ENCODE assay signal across 8 mouse cellular contexts in genomic region chr7:25246759-25247137, GRCm38 (mm10). TPM values are rescaled to one million over a fixed set of nuclear protein-coding genes. Genes with fewer than 3 reads are reported as not detected.
DNase-seq lines count a peak whose midpoint lies in the region; ATAC-seq lines count a peak whose summit lies in the region.

No protein-coding gene starts in this region.

- H3K27me3 ChIP-seq in kidney, embryonic 14.5 days (ENCODE audit: control insufficient read depth, insufficient read depth, low read length), result no peaks in the 10 kb centered on the region
- no peaks in the 10 kb centered on the region for H3K27me3 ChIP-seq in hindbrain, embryonic 12.5 days
- H3K27me3 ChIP-seq in midbrain, embryonic 12.5 days, result no peaks in the 10 kb centered on the region

- no peak for ATAC-seq in kidney, embryonic 14.5 days (ENCODE audit: low FRiP score, low TSS enrichment)
- no peak for ATAC-seq in hindbrain, embryonic 12.5 days (ENCODE audit: low FRiP score)
- no peak for ATAC-seq in midbrain, embryonic 12.5 days (ENCODE audit: low FRiP score, low read depth)

- H3K36me3 ChIP-seq in kidney, embryonic 14.5 days (ENCODE audit: control insufficient read depth, insufficient read depth, low read length), result peaks cover 41% of the 10 kb centered on the region
- H3K36me3 ChIP-seq in hindbrain, embryonic 12.5 days, result peaks cover 15% of the 10 kb centered on the region
- H3K36me3 ChIP-seq in midbrain, embryonic 12.5 days, result peaks cover 26% of the 10 kb centered on the region

- H3K9ac ChIP-seq in kidney, embryonic 14.5 days (ENCODE audit: low read depth, low read length), result peak overlapping the region; percentile 90
- peak overlapping the region; percentile 87 for H3K9ac ChIP-seq in hindbrain, embryonic 12.5 days
- peak overlapping the region; percentile 83 for H3K9ac ChIP-seq in midbrain, embryonic 12.5 days (replicated peaks)

- WGBS in kidney, embryonic 14.5 days, result 25% methylated on average over 4 of the region's 4 CpGs
- WGBS in hindbrain, embryonic 12.5 days, result 56% methylated on average over 4 of the region's 4 CpGs
- WGBS in midbrain, embryonic 12.5 days, result 68% methylated on average over 4 of the region's 4 CpGs

- H3K27ac ChIP-seq in kidney, embryonic 14.5 days (ENCODE audit: low read depth, low read length), result peak overlapping the region; percentile 99; the same call in 1 of the 2 replicates
- H3K27ac ChIP-seq in hindbrain, embryonic 12.5 days, result peak overlapping the region; percentile 91
- 0 out of 2 replicates have a peak overlapping the region, but pooled peaks have one; percentile 10 for H3K27ac ChIP-seq in midbrain, embryonic 12.5 days (replicated peaks)

- DNase-seq in kidney, adult 18-20 months, result no peak
- peak; percentile 65 for DNase-seq in brain, adult 2 months (ENCODE audit: low read depth, low spot score)
- DNase-seq in left cerebral cortex, adult 18-20 months (ENCODE audit: low spot score in 2 of 2), result no peak
- no peak for DNase-seq in right cerebral cortex, adult 18-20 months
- DNase-seq in cerebellum, adult 18-20 months, result no peak

- H3K4me1 ChIP-seq in kidney, embryonic 14.5 days (ENCODE audit: control insufficient read depth, insufficient read depth, low read length), result peaks cover 44% of the 10 kb centered on the region
- peaks cover 43% of the 10 kb centered on the region for H3K4me1 ChIP-seq in hindbrain, embryonic 12.5 days
- peaks cover 46% of the 10 kb centered on the region for H3K4me1 ChIP-seq in midbrain, embryonic 12.5 days

- peak overlapping the region; percentile 94 for H3K4me2 ChIP-seq in kidney, embryonic 14.5 days (replicated peaks; ENCODE audit: low read depth, low read length)
- peak overlapping the region; percentile 98 for H3K4me2 ChIP-seq in hindbrain, embryonic 12.5 days (replicated peaks)
- peak overlapping the region; percentile 92 for H3K4me2 ChIP-seq in midbrain, embryonic 12.5 days (replicated peaks)

- H3K4me3 ChIP-seq in kidney, embryonic 14.5 days (ENCODE audit: low read length), result peak overlapping the region; percentile 73
- peak overlapping the region; percentile 18 for H3K4me3 ChIP-seq in hindbrain, embryonic 12.5 days
- H3K4me3 ChIP-seq in midbrain, embryonic 12.5 days, result peak overlapping the region; percentile 90; the same call in 1 of the 2 replicates

- H3K9me3 ChIP-seq in kidney, embryonic 14.5 days (ENCODE audit: control insufficient read depth, low read length), result no peaks in the 10 kb centered on the region
- H3K9me3 ChIP-seq in hindbrain, embryonic 12.5 days (replicated peaks), result no peaks in the 10 kb centered on the region
- no peaks in the 10 kb centered on the region for H3K9me3 ChIP-seq in midbrain, embryonic 12.5 days

RNA-seq across cellular contexts. Expression of gene Erf, which starts 3.8 kb away (rescaled TPM):
- 22.4 and 28.8 TPM in 2 replicates for polyA plus RNA-seq in kidney, embryonic 14.5 days (2014; fragmentation: Nextera tagmentation; extraction: Ambion mirVana)
- 10.4 and 13.6 TPM in 2 replicates for polyA plus RNA-seq in hindbrain, embryonic 12.5 days (2016; fragmentation: Nextera tagmentation; extraction: Ambion mirVana)
- polyA plus RNA-seq in midbrain, embryonic 12.5 days (2016; fragmentation: Nextera tagmentation; extraction: Ambion mirVana), result 8.8 and 10.0 TPM in 2 replicates
- 10 to 100 TPM; 60.8 to 65.2 TPM for total RNA-seq in left cerebral cortex, adult 18-20 months (2021)

RNA-seq across cellular contexts. Expression of gene Gsk3a, which starts 9.1 kb away (rescaled TPM):
- polyA plus RNA-seq in kidney, embryonic 14.5 days (2014; fragmentation: Nextera tagmentation; extraction: Ambion mirVana), result 15.7 and 18.5 TPM in 2 replicates
- 17.2 and 19.6 TPM in 2 replicates for polyA plus RNA-seq in hindbrain, embryonic 12.5 days (2016; fragmentation: Nextera tagmentation; extraction: Ambion mirVana)
- 17.9 and 19.0 TPM in 2 replicates for polyA plus RNA-seq in midbrain, embryonic 12.5 days (2016; fragmentation: Nextera tagmentation; extraction: Ambion mirVana)
- total RNA-seq in left cerebral cortex, adult 18-20 months (2021), result 100 to 1,000 TPM; 215 to 224 TPM

RNA-seq across cellular contexts. Expression of gene Cic, which starts 20.8 kb away (rescaled TPM):
- polyA plus RNA-seq in kidney, embryonic 14.5 days (2014; fragmentation: Nextera tagmentation; extraction: Ambion mirVana), result 36.0 and 47.2 TPM in 2 replicates
- 41.1 and 42.4 TPM in 2 replicates for polyA plus RNA-seq in hindbrain, embryonic 12.5 days (2016; fragmentation: Nextera tagmentation; extraction: Ambion mirVana)
- 39.4 and 40.8 TPM in 2 replicates for polyA plus RNA-seq in midbrain, embryonic 12.5 days (2016; fragmentation: Nextera tagmentation; extraction: Ambion mirVana)
- 100 to 1,000 TPM; 212 to 225 TPM for total RNA-seq in left cerebral cortex, adult 18-20 months (2021)

RNA-seq across cellular contexts. Expression of gene Zfp526, which starts 25.5 kb away (rescaled TPM):
- polyA plus RNA-seq in kidney, embryonic 14.5 days (2014; fragmentation: Nextera tagmentation; extraction: Ambion mirVana), result 2.2 and 4.2 TPM in 2 replicates
- polyA plus RNA-seq in hindbrain, embryonic 12.5 days (2016; fragmentation: Nextera tagmentation; extraction: Ambion mirVana), result 2.3 and 2.9 TPM in 2 replicates
- 2.3 and 2.5 TPM in 2 replicates for polyA plus RNA-seq in midbrain, embryonic 12.5 days (2016; fragmentation: Nextera tagmentation; extraction: Ambion mirVana)
- 10 to 100 TPM; 10.6 to 11.4 TPM for total RNA-seq in left cerebral cortex, adult 18-20 months (2021)

RNA-seq across cellular contexts. Expression of gene Dedd2, which starts 26.3 kb away (rescaled TPM):
- polyA plus RNA-seq in kidney, embryonic 14.5 days (2014; fragmentation: Nextera tagmentation; extraction: Ambion mirVana), result 8.7 and 10.8 TPM in 2 replicates
- polyA plus RNA-seq in hindbrain, embryonic 12.5 days (2016; fragmentation: Nextera tagmentation; extraction: Ambion mirVana), result 11.9 and 13.9 TPM in 2 replicates
- polyA plus RNA-seq in midbrain, embryonic 12.5 days (2016; fragmentation: Nextera tagmentation; extraction: Ambion mirVana), result 11.7 and 12.2 TPM in 2 replicates
- 10 to 100 TPM; 24.2 to 26.7 TPM for total RNA-seq in left cerebral cortex, adult 18-20 months (2021)

Comparison
In these comparisons a context has a peak if more than half of its experiments do, and no peak if none do; other contexts are left out.
1. H3K27ac ChIP-seq: peak in every context shown above with its lines; median percentile 99 in kidney, embryonic 14.5 days; 91 in hindbrain, embryonic 12.5 days; 10 in midbrain, embryonic 12.5 days.
2. H3K4me3 ChIP-seq: peak in every context shown above with its lines; median percentile 90 in midbrain, embryonic 12.5 days; 73 in kidney, embryonic 14.5 days; 18 in hindbrain, embryonic 12.5 days.